Mouse (Mus musculus) myocyte (in vitro differentiated cells): Measurements from ENCODE around the gene Otop3. TPM values are rescaled to one million over a fixed set of nuclear protein-coding genes. Genes with fewer than 3 reads are reported as not detected.
A peak's percentile ranks its signal among the peaks of the same experiment; 100 is the strongest.

ENCODE experiments used
- H3K27me3 ChIP-seq: one replicate; pipeline ENCODE4 v1.6.1; 2011; ENCODE audit not compliant: control insufficient read depth, insufficient read depth, insufficient read length
- H3K36me3 ChIP-seq: one replicate; pipeline ENCODE4 v1.6.1; 2011; ENCODE audit not compliant: control insufficient read depth, insufficient read depth
- H3K4me2 ChIP-seq: one replicate; pipeline ENCODE4 v1.6.1; 2011; ENCODE audit warnings: low read depth, control low read depth
- H3K4me3 ChIP-seq: one replicate; pipeline ENCODE4 v1.5.1; 2011; ENCODE audit warnings: mild to moderate bottlenecking, control low read depth, moderate library complexity
- H3K79me2 ChIP-seq: one replicate; pipeline ENCODE4 v1.6.1; 2011; ENCODE audit not compliant: control insufficient read depth, insufficient read depth
- H3ac ChIP-seq: one replicate; pipeline ENCODE4 v1.6.1; 2011; ENCODE audit not compliant: control insufficient read depth, insufficient read length
- CEBPB ChIP-seq: IDR thresholded peaks from 2 replicates; pipeline ENCODE4 v1.6.1; 2011; ENCODE audit warnings: mild to moderate bottlenecking, moderate library complexity; ENCODE audit not compliant: poor library complexity, insufficient read depth, severe bottlenecking
- E2F4 ChIP-seq: IDR thresholded peaks from one replicate; pipeline ENCODE4 v1.6.1; 2011; ENCODE audit warnings: mild to moderate bottlenecking, control low read depth, moderate library complexity; ENCODE audit not compliant: insufficient read depth
- MAX ChIP-seq: IDR thresholded peaks from one replicate; pipeline ENCODE4 v1.6.1; 2011; ENCODE audit warnings: low read depth, mild to moderate bottlenecking, control low read depth
- MYOD1 ChIP-seq, 3 experiments: IDR thresholded peaks; one replicate each; pipeline ENCODE4 v1.6.1; 2011; ENCODE audit warnings: control low read depth in 2 of 3, low read depth in 2 of 3, mild to moderate bottlenecking in 2 of 3, moderate library complexity in 1 of 3; ENCODE audit not compliant: insufficient read length in 2 of 3, control insufficient read depth in 1 of 3
- MYOG ChIP-seq, 3 experiments: IDR thresholded peaks; one replicate each; pipeline ENCODE4 v1.6.1; 2011; ENCODE audit warnings: control low read depth in 2 of 3, low read depth in 2 of 3, mild to moderate bottlenecking in 2 of 3; ENCODE audit not compliant: insufficient read length in 2 of 3, control insufficient read depth in 1 of 3, insufficient read depth in 1 of 3
- POLR2A ChIP-seq: IDR thresholded peaks from one replicate; pipeline ENCODE4 v1.6.1; 2011; ENCODE audit warnings: low read depth, mild to moderate bottlenecking, control low read depth, moderate library complexity; ENCODE audit not compliant: insufficient read length
- POLR2AphosphoS2 ChIP-seq: IDR thresholded peaks from one replicate; pipeline ENCODE4 v1.6.1; 2011; ENCODE audit warnings: low read depth, control low read depth; ENCODE audit not compliant: insufficient read length
- REST ChIP-seq: IDR thresholded peaks from one replicate; pipeline ENCODE4 v1.6.1; 2011; ENCODE audit warnings: mild to moderate bottlenecking, control low read depth, moderate library complexity; ENCODE audit not compliant: insufficient read depth, insufficient read length
- SRF ChIP-seq: IDR thresholded peaks from one replicate; pipeline ENCODE4 v1.6.1; 2011; ENCODE audit warnings: low read depth; ENCODE audit not compliant: control insufficient read depth, insufficient read length
- TCF12 ChIP-seq: IDR thresholded peaks from one replicate; pipeline ENCODE4 v1.6.1; 2011; ENCODE audit warnings: mild to moderate bottlenecking, control low read depth; ENCODE audit not compliant: poor library complexity, insufficient read depth, severe bottlenecking
- TCF3 ChIP-seq: IDR thresholded peaks from one replicate; pipeline ENCODE4 v1.6.1; 2011; ENCODE audit warnings: low read depth, control low read depth; ENCODE audit not compliant: insufficient read length
- USF1 ChIP-seq: IDR thresholded peaks from one replicate; pipeline ENCODE4 v1.6.1; 2011; ENCODE audit warnings: low read depth, mild to moderate bottlenecking, control low read depth, moderate library complexity
- polyA plus RNA-seq: library from polyadenylated mRNA; unstranded; fragments of >200 nt; fragmentation: generic; extraction: Trizol; gene quantifications from one replicate; pipeline ENCODE4 v1.2.1, GENCODE M21; 2012; ENCODE audit warnings: missing spikeins

The Otop3 gene
- polyA plus RNA-seq, 1 experiment: not detected

GRCm38 (mm10) chr11:115376722-115377121 is 42.2 kb downstream of the Otop3 start:
- H3K4me2 ChIP-seq: peak overlapping the region; percentile 77
- H3ac ChIP-seq: no peak overlapping the region
- H3K4me3 ChIP-seq: peak overlapping the region; percentile 14
- no peaks in the 10 kb centered on the region for H3K79me2 ChIP-seq
- TF ChIP-seq MAX (no peak), CEBPB (peak; percentile 100)
- H3K27me3 ChIP-seq: no peaks in the 10 kb centered on the region
- H3K36me3 ChIP-seq: no peaks in the 10 kb centered on the region

GRCm38 (mm10) chr11:115377254-115377653 is 42.7 kb downstream of the Otop3 start:
- Histone ChIP-seq H3K36me3 (no peaks in the 10 kb centered on the region), H3K4me3 (peak overlapping the region; percentile 14), H3K27me3 (no peaks in the 10 kb centered on the region), H3K4me2 (peak overlapping the region; percentile 77), H3K79me2 (peaks cover 1% of the 10 kb centered on the region), H3ac (no peak overlapping the region)
- TF ChIP-seq MYOD1 (IDR thresholded peaks at IDR 0.05; ENCODE audit: control insufficient read depth in 1 of 3, insufficient read length in 2 of 3, low read depth in 2 of 3) (no peak), CEBPB (0 out of 2 replicates have a peak, but pooled peaks have one; percentile 5)

GRCm38 (mm10) chr11:115377854-115378253 is 43.3 kb downstream of the Otop3 start:
- no peaks in the 10 kb centered on the region for H3K36me3 ChIP-seq
- no peaks in the 10 kb centered on the region for H3K27me3 ChIP-seq
- no peak overlapping the region for H3K4me2 ChIP-seq
- H3K79me2 ChIP-seq: peaks cover 7% of the 10 kb centered on the region
- H3ac ChIP-seq: no peak overlapping the region
- no peak for TF ChIP-seq E2F4
- no peak for TF ChIP-seq CEBPB
- no peak for TF ChIP-seq REST
- no peak for TF ChIP-seq TCF3
- H3K4me3 ChIP-seq: no peak overlapping the region

DNA sequence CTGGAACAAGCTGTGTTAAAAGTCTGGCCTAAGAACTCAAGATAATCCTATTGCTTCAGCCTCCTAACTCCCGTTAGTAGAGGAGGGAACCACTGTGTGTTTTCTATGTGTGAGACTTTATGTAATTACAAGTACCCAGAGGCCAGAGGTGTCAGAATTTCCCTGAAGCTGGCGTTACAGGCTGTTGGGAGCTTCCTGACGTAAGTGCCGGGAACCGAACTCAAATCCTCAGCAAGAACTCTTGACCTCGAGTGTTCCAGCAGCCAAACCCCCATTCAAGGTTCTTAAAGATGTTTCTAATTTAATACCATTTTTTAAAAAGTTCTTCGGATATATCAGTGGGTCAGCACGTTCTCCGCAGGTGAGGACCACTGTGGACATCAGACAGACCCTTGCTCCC is 46.7 kb downstream of the Otop3 start:
- peak overlapping the region; percentile 69 for H3K4me2 ChIP-seq
- peak overlapping the region; percentile 71 for H3K4me3 ChIP-seq
- no peaks in the 10 kb centered on the region for H3K27me3 ChIP-seq
- no peak for TF ChIP-seq TCF12
- TF ChIP-seq SRF: no peak
- TF ChIP-seq E2F4: no peak
- no peak for TF ChIP-seq MYOG (IDR thresholded peaks at IDR 0.05; ENCODE audit: control insufficient read depth in 1 of 3, insufficient read depth in 1 of 3, insufficient read length in 2 of 3, low read depth in 2 of 3)
- H3K79me2 ChIP-seq: peaks cover 42% of the 10 kb centered on the region
- peak overlapping the region; percentile 86 for H3ac ChIP-seq
- H3K36me3 ChIP-seq: no peaks in the 10 kb centered on the region

DNA sequence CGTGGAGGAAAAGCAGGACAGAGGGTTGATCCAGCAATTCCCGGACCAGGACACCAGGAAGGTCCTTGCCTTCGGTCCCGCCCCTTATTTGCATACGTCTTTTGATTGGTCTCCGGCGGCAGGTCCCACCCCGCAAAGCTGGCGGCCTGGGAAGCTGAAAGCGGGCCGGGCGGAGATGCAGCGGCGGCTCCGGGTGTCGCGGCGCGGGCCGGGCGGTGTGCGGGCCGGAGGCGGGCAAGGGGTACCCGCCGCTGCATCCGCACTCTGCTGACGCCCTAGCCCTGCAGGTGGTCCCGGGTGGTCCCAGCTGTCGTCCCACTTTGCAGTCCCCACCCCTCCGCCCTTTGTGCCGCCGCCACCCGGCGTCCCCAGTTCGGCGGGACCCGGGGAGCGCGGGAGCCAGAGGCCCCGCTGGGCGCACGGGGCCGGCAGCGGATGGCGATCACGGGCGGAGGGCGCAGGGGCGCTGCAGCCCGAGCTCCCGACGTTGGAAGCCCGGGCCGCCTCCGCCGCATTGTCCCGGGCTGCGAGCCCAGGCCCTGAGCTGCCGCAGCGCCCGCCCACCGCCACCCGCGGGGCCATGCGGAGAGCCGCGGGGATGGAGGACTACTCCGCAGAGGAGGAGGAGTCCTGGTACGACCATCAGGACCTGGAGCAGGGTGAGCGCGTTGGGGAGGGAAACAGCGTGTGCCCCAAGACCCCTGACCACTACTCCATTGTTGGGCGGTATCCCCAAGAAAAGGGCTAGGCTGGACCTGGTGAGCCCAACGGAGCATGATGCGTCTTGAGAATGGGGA is 47.4 kb downstream of the Otop3 start, which contains the start of gene Cdr2l:
Cdr2l (plus strand) TSS at position 174 of the 797 bp plus-strand sequence.
- peak within 1 kb of the TSS; percentile 69 for H3K4me2 ChIP-seq
- peak within 1 kb of the TSS; percentile 86 for H3ac ChIP-seq
- H3K79me2 ChIP-seq: peaks cover 48% of the 10 kb centered on the region
- no peaks in the 10 kb centered on the region for H3K27me3 ChIP-seq
- H3K4me3 ChIP-seq: peak within 1 kb of the TSS; percentile 71
- TF ChIP-seq TCF12 (no peak), USF1 (no peak), TCF3 (no peak), SRF (no peak), CEBPB (no peak), MYOG (IDR thresholded peaks at IDR 0.05; ENCODE audit: control insufficient read depth in 1 of 3, insufficient read depth in 1 of 3, insufficient read length in 2 of 3, low read depth in 2 of 3) (no peak), MYOD1 (IDR thresholded peaks at IDR 0.05; ENCODE audit: control insufficient read depth in 1 of 3, insufficient read length in 2 of 3, low read depth in 2 of 3) (peak in 1 of 3 experiments; percentile 21), POLR2A (peak; percentile 98), MAX (no peak), POLR2AphosphoS2 (peak; percentile 98), REST (no peak), E2F4 (no peak)
- H3K36me3 ChIP-seq: no peaks in the 10 kb centered on the region

DNA sequence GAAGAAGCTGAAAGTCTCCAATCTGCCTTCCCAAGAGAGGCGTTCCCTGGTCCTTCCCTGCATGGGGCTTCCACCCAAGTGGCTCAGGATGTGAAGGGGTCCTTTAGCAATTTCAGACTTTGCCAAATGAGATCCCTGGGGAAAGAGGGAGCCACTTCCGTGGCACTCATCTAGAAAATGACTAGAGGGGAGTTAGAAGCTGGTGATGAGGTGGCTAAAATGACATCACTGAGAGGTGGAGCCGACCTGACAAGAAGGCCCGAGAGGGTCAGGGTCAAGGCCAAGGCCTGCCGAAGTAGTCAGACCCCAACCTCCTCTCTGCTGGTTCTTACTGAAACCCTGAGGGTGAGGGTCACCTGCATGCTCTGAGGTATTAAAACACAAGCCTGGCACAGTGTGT is 48.4 kb downstream of the Otop3 start:
- peaks cover under 1% of the 10 kb centered on the region for H3K36me3 ChIP-seq
- peaks cover 58% of the 10 kb centered on the region for H3K79me2 ChIP-seq
- no peak for TF ChIP-seq POLR2A
- peak; percentile 36 for TF ChIP-seq POLR2AphosphoS2
- peak overlapping the region; percentile 66 for H3K4me2 ChIP-seq
- H3ac ChIP-seq: peak overlapping the region; percentile 86
- H3K4me3 ChIP-seq: peak overlapping the region; percentile 71
- H3K27me3 ChIP-seq: no peaks in the 10 kb centered on the region
